Mouse (Mus musculus) kidney, adult 9 months (tissue): ENCODE results near the gene Sms.

Source experiments
- DNase-seq: peaks from one replicate; pipeline ENCODE4 v3.0.0; 2022

Sms gene

GRCm38 (mm10) chrX:157491944-157492726, at the start of gene Sms:
Gene Sms, minus strand, starts transcription at chrX:157492287.
- DNase-seq: peak; percentile 50

DNA sequence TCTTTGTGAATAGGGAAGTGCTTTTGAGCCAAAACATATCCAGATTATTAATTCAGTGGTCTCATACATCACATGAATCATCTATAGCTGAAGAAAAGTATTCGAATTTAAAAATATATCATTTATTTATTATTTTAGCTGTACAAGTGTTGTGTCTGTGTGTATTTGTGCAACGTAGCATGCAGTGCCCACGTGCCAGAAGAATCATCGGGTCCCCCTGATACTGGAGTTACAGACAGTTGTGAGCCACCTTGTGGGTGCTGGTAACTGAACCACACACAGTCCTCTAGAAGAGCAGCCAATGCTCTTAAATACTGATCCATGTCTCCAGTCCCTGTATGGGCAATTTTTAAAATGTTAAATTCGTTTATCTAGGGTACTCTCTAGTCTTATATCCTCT, 14.3 kb upstream of the Sms start:
- DNase-seq: no peak

DNA sequence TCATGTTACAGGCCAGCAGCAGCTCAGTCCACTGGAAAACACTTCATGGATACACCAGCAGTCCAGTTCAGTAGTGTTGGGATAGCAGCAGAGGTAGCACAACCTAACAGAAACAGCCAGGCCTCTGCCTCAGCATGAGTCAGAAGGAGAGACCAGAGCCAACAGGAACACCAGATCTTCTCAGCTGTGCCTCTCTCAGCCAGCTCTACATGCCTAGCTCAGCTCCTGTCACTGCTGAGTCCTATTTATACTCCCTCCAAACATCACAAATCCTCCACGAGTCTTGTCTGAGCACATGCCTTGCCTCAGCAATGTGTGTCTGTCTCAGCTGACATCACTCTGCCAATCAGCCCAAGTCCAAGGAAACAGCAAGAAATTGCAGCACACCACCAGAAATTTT, 12.4 kb upstream of the Sms start:
- no peak for DNase-seq

DNA sequence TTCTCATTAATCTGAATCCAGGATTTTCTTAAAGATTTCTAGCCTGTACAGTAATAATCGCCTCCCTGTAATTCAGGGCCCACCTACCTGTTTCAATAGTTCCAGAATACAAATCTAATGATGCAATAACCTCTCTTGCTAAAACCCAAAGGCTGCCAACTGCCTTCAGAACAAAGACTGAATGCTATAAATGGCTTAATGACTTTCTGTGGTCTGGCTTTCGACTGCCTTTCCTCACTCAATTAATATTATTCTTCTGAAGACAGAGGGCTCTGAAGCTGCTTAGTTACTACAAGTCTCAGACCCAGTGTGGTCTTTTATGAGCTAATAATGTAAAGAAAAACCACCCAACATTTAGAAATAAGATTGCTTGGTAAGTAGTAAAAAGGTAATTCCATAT, 9.8 kb upstream of the Sms start:
- no peak for DNase-seq

DNA sequence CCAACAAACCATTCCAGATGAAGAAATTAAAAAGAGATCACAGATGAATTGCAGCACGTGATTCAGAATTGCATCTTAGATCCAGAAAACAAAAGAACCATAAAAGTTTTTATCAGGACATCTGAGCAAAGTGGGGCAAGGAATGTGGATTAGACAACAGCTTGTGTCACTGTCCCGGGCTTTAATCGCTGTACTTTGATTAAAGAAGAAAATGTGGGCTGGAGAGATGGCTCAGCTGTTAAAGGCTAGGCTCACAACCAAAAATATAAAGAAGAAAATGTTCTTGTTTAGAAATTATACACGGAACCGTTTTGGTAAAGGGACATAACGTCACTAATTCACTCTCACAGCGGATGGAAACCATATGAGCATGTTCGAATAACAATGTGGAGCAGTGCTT, 7.9 kb upstream of the Sms start:
- no peak for DNase-seq

GRCm38 (mm10) chrX:157493159-157493558, 1.1 kb upstream of the Sms start:
- DNase-seq: no peak

DNA sequence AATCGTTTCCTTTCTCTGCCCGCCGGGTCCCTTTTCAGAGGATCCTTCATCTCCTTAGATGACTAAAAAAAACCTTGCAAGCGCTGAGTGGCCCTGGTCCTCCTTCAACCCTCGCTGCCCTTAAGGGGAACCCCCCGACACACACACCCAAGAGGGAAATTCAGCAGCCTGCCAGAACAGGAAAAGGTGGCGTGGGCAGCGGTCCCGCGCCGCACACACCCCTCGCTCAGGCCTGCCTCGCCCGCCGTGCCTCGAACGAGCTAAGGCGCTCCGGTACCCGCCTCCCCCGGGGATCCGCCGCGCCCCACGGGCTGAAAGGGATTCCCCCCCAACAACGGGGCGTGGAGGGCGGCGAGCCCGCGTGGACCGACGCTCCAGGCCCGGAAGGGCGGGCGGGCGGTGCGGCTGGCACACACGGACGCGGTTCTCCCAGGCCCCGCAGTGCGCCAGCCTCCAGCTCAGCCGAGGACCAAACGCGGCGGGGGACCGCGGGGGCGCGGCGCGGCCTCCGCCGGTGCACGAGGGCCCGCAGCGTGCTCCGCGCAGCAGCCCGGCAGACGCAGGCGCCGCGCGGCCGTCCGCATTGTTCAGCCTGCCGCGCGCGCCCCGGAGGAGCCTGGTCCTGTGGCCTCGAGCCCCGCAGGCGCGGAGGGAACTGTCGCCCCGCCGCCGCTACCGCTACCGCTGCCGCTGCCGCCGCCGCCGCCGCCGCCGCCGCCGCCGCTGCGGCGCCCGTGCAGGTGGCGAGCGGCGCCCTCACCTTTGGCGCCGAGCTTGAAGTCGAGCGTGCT, 747 bp downstream of the Sms start:
- peak; percentile 4 for DNase-seq

GRCm38 (mm10) chrX:157490769-157491144, 1.3 kb downstream of the Sms start:
- peak; percentile 3 for DNase-seq

DNA sequence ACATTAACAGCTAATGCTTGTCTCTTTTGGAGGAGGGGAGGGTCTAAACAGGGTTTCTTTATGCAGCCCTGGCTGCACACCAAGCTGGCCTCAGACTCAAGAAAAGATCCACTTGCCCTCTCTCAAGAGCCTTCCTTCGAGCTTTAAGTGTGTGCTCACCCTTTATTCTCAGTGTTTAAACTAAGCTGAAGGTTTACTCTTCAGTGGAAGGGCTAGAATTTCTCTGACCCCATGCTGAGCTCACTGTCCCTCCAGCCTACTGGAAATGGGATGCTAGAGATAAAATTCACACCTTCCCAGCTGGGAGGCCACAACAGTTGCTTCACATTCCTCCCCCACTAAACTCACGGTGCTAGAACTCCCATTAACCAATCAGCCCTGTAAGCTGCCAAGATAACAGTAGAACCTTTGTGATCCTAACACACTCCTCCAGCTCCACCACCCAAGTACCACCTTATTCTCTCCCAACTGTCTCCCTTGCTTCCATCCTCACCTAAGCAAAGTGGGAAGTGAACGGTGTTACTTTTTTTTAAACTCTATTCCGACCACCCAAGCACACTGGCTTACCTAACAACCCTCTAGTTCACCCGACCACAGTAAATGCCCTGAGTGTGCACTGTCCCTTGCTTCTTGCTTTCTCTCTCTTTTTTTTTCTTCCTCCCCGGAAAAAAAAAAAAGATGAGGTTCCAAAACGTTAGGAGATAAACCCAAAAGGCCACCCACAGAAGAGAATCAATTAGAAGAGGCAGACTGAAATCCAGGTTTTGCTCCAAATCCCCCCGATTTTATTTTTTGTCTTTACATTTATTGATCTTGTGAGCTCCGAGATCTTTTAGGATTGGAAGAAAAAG, 2.0 kb downstream of the Sms start:
- no peak for DNase-seq

DNA sequence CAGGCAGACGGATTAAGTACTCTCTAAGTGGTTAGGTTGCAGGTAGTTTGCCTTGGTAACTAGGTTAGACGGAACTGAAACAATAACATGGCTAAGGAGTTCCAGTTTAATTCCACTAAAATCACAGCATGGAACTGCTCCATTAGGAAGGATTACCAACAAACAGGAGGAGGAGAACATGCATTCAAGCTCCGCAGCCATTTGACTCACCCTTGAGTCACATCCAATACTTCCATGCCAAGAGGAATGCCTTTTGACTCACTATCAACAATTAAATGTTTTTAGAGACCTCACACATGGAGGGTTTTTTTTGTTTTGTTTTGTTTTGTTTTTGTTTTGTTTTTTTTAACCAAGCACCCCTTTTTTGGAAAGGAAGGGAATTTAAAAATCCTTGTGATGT, 3.3 kb downstream of the Sms start:
- DNase-seq: no peak

GRCm38 (mm10) chrX:157486765-157487164, 5.3 kb downstream of the Sms start:
- DNase-seq: peak; percentile 43

DNA sequence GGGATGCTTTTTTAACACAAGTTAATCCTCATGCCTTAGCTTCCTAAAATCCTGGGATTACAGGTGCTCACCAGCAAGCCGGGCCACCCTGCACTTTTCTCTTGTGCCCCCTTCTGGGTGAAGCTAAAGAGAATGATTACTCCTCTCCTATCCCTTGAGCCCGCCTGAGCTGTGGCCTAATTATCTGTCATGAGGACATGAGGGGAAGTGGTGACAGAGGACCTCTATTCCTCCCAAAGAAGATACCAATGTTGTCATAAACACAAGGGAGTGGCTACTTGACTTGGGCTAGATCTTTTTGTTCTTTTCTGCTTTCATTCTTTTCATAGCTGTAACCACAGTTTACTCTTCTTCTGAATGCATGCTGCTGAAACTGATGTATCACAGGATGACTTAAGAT, 9.2 kb downstream of the Sms start:
- no peak for DNase-seq

DNA sequence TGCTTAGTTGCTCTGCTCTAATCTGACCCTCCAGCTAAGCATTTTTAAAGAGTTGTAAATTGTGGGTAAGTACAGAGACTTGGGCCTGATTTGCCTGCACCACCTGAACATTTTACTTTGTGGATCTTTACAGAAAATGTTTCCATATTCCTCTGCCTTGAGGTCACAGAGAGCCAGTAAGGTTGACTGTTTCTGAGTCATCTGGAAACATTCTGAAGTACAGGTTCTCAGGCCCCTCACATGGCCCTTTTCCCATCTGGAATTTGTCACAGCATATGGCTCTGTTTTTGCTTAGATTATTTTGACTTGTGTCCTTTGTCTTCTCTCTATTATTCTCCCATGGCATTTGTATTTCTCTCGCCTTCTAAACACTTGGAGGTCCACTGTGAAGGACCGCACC, 10.2 kb downstream of the Sms start:
- DNase-seq: no peak

GRCm38 (mm10) chrX:157477328-157477727, 14.8 kb downstream of the Sms start:
- DNase-seq: no peak

- no peak for DNase-seq
Observed at GRCm38 (mm10) chrX:157476153-157476810, 15.8 kb downstream of the Sms start.

GRCm38 (mm10) chrX:157471711-157472660, 20.1 kb downstream of the Sms start:
- DNase-seq: no peak

- DNase-seq: no peak
Observed at GRCm38 (mm10) chrX:157468795-157469194, 23.3 kb downstream of the Sms start.

DNA sequence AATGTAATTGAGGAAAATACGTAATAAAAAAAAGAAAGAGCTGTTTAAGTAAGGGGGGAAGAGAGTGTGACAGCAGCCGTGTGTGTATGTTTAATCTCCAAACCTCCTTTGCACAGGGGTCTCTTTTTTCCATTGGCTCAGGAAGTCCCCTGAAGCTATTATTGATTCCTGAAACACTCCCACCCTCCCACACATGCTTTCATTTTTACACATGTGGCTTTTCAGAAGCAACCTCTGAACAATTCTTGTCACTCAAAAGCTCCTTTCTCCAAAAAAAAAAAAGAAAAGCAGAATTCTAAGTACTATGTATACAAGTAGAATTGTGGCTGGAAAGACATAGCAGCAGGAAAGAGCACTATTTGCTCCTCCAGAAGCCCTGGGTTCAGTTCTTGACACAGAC, 24.0 kb downstream of the Sms start:
- no peak for DNase-seq

- no peak for DNase-seq
Observed at GRCm38 (mm10) chrX:157465949-157466348, 26.1 kb downstream of the Sms start.

DNA sequence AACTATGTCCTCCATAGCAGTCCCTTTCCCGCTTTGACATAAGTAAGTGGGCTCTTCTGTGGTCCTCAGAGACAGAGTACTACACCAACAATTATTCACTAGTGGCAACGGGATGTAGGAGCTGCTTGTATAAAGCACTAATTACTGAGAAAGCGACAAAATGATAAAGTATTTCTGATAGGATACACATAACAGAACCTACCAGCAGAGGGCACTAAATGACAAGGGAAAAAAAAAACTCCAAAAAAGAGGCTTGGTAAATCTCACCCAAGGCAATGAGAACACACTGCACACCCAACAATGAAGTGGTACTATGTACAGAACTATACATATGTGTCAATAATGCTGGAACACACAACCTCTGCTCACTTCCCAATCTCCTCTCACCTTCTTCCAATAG, 29.4 kb downstream of the Sms start:
- DNase-seq: peak; percentile 16

- peak; percentile 28 for DNase-seq
Observed at GRCm38 (mm10) chrX:157454430-157454829, 37.7 kb downstream of the Sms start.

GRCm38 (mm10) chrX:157449000-157449399, 43.1 kb downstream of the Sms start:
- DNase-seq: no peak
